Mouse (Mus musculus): Measurements from ENCODE around the gene Dpm3. TPM values are rescaled to one million over a fixed set of nuclear protein-coding genes. Genes with fewer than 3 reads are reported as not detected.

Gene Dpm3
- polyA plus RNA-seq (2014; fragmentation: Illumina TruSeq; extraction: RNeasy Lipid Tissue Mini Kit (QIAGEN cat#74804); ENCODE audit: low read depth, low replicate concordance), result not detected

DNA sequence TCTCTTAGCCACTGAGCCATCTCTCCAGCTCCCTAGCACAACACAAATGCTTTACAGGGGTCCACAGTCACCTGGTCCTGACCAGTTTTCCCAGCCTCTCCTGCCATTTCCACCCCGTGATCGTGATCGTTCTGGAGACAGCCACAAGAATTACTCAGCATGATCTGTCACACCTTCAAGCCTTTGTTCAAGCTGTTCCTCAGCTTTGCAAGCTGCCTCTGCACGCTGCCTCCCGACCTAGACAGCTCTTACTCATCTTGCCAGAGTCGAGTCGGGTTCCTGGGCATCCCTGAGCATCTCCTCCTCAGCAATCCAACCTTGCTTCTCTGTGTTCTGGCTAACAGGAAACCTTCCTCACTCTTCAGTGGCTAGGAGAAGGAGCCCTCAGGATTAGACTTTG lies at the start of gene Dpm3:
Gene Dpm3 (plus strand): TSS at position 283 of the 400 bp plus-strand sequence.

GRCm38 (mm10) chr3:89214681-89215411 lies 44.3 kb upstream of the Dpm3 start, which contains the start of gene Thbs3:
Gene Thbs3 (plus strand): TSS chr3:89215180.

DNA sequence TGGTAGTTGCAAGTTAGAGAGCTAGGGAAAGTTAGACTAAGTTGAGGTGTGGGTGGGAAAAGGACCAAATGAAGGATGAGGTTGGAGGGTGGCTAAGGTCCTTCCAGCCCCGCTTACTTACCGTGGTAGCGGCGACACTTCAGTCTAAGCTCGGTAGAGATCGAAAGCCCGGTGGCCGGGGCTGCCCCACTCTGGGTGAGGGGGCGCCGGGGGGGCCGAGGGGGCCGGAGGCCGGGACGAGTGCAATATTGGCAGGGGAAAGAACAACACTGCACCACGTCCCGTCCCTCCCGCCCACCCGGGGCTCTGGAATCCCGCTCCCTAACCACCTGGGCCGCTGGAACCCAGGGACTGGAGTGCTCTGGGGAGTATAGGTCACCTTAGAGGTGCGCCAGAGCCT lies 32.3 kb upstream of the Dpm3 start, which contains the start of gene Mtx1:
Gene Mtx1 (minus strand): TSS at position 189 of the 400 bp plus-strand sequence.

DNA sequence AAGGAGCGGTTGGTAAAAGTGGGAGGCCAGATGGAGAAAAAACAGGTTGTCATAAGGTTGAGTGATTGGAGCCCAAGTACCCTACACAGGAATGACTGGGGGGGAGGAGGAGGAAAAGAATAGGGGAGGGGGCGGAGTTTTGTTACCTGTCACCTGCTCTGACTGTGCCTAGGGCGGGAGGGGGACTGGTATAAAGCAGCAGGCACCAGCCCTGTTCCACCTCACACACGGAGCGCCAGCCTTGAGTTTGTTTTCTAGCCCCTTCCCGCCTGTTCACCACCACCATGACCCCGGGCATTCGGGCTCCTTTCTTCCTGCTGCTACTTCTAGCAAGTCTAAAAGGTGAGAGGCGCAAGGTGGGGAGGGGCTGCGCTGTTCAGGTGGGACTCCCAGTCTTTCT lies 30.3 kb upstream of the Dpm3 start, which contains the start of gene Muc1:
Gene Muc1 (plus strand): TSS at position 222 of the 400 bp plus-strand sequence.

GRCm38 (mm10) chr3:89245688-89246171 lies 13.4 kb upstream of the Dpm3 start, which contains the start of gene Krtcap2:
Gene Krtcap2 (plus strand): TSS chr3:89245966.

DNA sequence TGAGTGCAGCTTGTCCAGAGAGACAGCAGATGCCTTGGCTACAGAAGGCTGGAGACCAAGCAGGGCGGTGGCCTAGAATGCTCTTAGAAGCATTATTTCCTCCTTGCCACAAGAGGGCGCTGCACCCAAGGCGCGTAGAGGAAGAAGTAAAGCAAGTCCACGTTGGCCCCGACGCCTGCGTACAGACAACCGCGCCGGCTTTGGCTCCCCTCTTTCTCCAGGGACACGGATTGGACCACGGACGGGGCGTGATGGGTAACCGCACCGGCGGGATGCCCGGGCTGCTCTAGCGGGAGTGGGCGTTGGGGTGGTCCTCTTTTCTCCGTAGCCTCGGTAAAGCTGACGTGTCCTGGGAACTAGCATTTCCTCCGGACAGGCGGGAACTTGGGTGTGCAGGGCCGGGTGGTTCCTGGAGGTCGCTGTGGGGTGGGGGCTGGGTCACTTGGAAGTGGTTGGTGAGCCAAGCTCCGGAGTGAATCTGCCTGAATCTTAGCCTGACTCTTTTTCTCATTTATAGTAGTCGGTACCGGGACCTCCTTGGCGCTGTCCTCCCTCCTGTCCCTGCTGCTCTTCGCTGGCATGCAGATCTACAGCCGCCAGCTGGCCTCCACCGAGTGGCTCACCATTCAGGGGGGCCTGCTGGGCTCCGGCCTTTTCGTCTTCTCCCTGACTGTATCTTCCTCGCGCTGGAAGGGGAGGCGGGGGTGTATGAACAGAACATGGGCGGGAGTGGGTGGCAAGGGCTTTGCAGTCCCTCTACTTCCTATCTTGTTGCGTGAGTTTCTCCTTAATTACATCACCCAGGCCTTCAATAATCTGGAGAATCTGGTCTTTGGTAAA lies 12.7 kb upstream of the Dpm3 start, which contains the start of gene Trim46:
Gene Trim46 (minus strand): TSS at position 49 of the 840 bp plus-strand sequence.

DNA sequence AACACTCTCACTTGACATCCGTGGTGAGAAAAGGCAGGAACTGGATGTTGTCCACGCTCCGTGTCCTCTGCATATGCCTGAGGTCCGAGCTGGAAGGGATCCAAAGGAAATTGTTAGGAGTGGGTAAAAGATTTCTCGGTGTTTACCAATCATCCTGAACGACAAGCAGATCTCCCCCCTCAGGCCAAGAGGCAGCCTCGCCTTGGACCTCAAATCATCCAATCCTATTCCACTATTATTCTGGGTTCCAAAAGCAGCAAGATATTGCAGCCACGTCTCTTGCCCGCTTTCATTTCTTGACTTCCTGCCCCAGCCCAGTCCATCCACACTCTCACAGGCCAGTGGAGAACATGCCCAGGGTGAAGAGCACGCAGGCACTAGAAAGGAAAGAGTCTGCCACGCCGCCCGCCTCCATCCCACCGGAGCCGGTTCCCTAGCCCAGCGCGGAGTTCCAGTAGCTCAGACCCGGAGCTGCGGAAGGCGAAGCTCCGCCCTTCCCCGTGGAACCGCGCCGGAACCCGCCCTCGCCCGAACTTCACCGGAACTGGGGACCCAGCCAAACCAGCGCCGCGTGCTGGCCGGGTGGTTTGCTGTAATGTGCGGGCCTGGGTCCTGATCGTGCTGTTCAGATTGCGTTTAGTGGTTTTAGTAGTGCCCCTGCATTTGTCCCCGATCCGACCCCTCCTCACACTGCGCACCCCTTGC lies 11.0 kb downstream of the Dpm3 start, which contains the start of gene Slc50a1:
Gene Slc50a1 (minus strand): TSS at position 520 of the 705 bp plus-strand sequence.

GRCm38 (mm10) chr3:89280606-89281511 lies 21.7 kb downstream of the Dpm3 start, which contains the start of gene Efna1:
Gene Efna1 (minus strand): TSS chr3:89281142.

Other genes with a start within 250 kb of the Dpm3 start
- gene Rusc1, start 166.0 kb upstream of the Dpm3 start, polyA plus RNA-seq (2014; fragmentation: Illumina TruSeq; extraction: RNeasy Lipid Tissue Mini Kit (QIAGEN cat#74804); ENCODE audit: low read depth, low replicate concordance), result 0.76 TPM
- not detected for gene Gm43738, start 158.3 kb upstream of the Dpm3 start, polyA plus RNA-seq (2014; fragmentation: Illumina TruSeq; extraction: RNeasy Lipid Tissue Mini Kit (QIAGEN cat#74804); ENCODE audit: low read depth, low replicate concordance)
- 22.2 TPM for gene Fdps, start 157.4 kb upstream of the Dpm3 start, polyA plus RNA-seq (2014; fragmentation: Illumina TruSeq; extraction: RNeasy Lipid Tissue Mini Kit (QIAGEN cat#74804); ENCODE audit: low read depth, low replicate concordance)
- gene Pklr, start 123.2 kb upstream of the Dpm3 start, polyA plus RNA-seq (2014; fragmentation: Illumina TruSeq; extraction: RNeasy Lipid Tissue Mini Kit (QIAGEN cat#74804); ENCODE audit: low read depth, low replicate concordance), result not detected
- gene Hcn3, start 99.2 kb upstream of the Dpm3 start, polyA plus RNA-seq (2014; fragmentation: Illumina TruSeq; extraction: RNeasy Lipid Tissue Mini Kit (QIAGEN cat#74804); ENCODE audit: low read depth, low replicate concordance), result 0.08 TPM
- 13.5 TPM for gene Clk2, start 94.6 kb upstream of the Dpm3 start, polyA plus RNA-seq (2014; fragmentation: Illumina TruSeq; extraction: RNeasy Lipid Tissue Mini Kit (QIAGEN cat#74804); ENCODE audit: low read depth, low replicate concordance)
- gene Scamp3, start 81.9 kb upstream of the Dpm3 start, polyA plus RNA-seq (2014; fragmentation: Illumina TruSeq; extraction: RNeasy Lipid Tissue Mini Kit (QIAGEN cat#74804); ENCODE audit: low read depth, low replicate concordance), result 8.3 TPM
- gene Fam189b, start 76.2 kb upstream of the Dpm3 start, polyA plus RNA-seq (2014; fragmentation: Illumina TruSeq; extraction: RNeasy Lipid Tissue Mini Kit (QIAGEN cat#74804); ENCODE audit: low read depth, low replicate concordance), result not detected
- gene Gba, start 56.4 kb upstream of the Dpm3 start, polyA plus RNA-seq (2014; fragmentation: Illumina TruSeq; extraction: RNeasy Lipid Tissue Mini Kit (QIAGEN cat#74804); ENCODE audit: low read depth, low replicate concordance), result 4.8 TPM
- gene Thbs3, start 44.2 kb upstream of the Dpm3 start, polyA plus RNA-seq (2014; fragmentation: Illumina TruSeq; extraction: RNeasy Lipid Tissue Mini Kit (QIAGEN cat#74804); ENCODE audit: low read depth, low replicate concordance), result 3.4 TPM
- gene Mtx1, start 32.3 kb upstream of the Dpm3 start, polyA plus RNA-seq (2014; fragmentation: Illumina TruSeq; extraction: RNeasy Lipid Tissue Mini Kit (QIAGEN cat#74804); ENCODE audit: low read depth, low replicate concordance), result 187 TPM
- 11.6 TPM for gene Muc1, start 30.3 kb upstream of the Dpm3 start, polyA plus RNA-seq (2014; fragmentation: Illumina TruSeq; extraction: RNeasy Lipid Tissue Mini Kit (QIAGEN cat#74804); ENCODE audit: low read depth, low replicate concordance)
- gene Krtcap2, start 13.4 kb upstream of the Dpm3 start, polyA plus RNA-seq (2014; fragmentation: Illumina TruSeq; extraction: RNeasy Lipid Tissue Mini Kit (QIAGEN cat#74804); ENCODE audit: low read depth, low replicate concordance), result 13.6 TPM
- 0.98 TPM for gene Trim46, start 13.0 kb upstream of the Dpm3 start, polyA plus RNA-seq (2014; fragmentation: Illumina TruSeq; extraction: RNeasy Lipid Tissue Mini Kit (QIAGEN cat#74804); ENCODE audit: low read depth, low replicate concordance)
- 1.1 TPM for gene Slc50a1, start 11.2 kb downstream of the Dpm3 start, polyA plus RNA-seq (2014; fragmentation: Illumina TruSeq; extraction: RNeasy Lipid Tissue Mini Kit (QIAGEN cat#74804); ENCODE audit: low read depth, low replicate concordance)
- not detected for gene Efna1, start 21.8 kb downstream of the Dpm3 start, polyA plus RNA-seq (2014; fragmentation: Illumina TruSeq; extraction: RNeasy Lipid Tissue Mini Kit (QIAGEN cat#74804); ENCODE audit: low read depth, low replicate concordance)
- 0.11 TPM for gene Efna3, start 63.6 kb downstream of the Dpm3 start, polyA plus RNA-seq (2014; fragmentation: Illumina TruSeq; extraction: RNeasy Lipid Tissue Mini Kit (QIAGEN cat#74804); ENCODE audit: low read depth, low replicate concordance)
- not detected for gene Efna4, start 78.7 kb downstream of the Dpm3 start, polyA plus RNA-seq (2014; fragmentation: Illumina TruSeq; extraction: RNeasy Lipid Tissue Mini Kit (QIAGEN cat#74804); ENCODE audit: low read depth, low replicate concordance)
- gene Adam15, start 90.6 kb downstream of the Dpm3 start, polyA plus RNA-seq (2014; fragmentation: Illumina TruSeq; extraction: RNeasy Lipid Tissue Mini Kit (QIAGEN cat#74804); ENCODE audit: low read depth, low replicate concordance), result 3.3 TPM
- gene Dcst2, start 102.6 kb downstream of the Dpm3 start, polyA plus RNA-seq (2014; fragmentation: Illumina TruSeq; extraction: RNeasy Lipid Tissue Mini Kit (QIAGEN cat#74804); ENCODE audit: low read depth, low replicate concordance), result 6.5 TPM
- 25.0 TPM for gene Dcst1, start 105.9 kb downstream of the Dpm3 start, polyA plus RNA-seq (2014; fragmentation: Illumina TruSeq; extraction: RNeasy Lipid Tissue Mini Kit (QIAGEN cat#74804); ENCODE audit: low read depth, low replicate concordance)
- 0.24 TPM for gene Zbtb7b, start 135.4 kb downstream of the Dpm3 start, polyA plus RNA-seq (2014; fragmentation: Illumina TruSeq; extraction: RNeasy Lipid Tissue Mini Kit (QIAGEN cat#74804); ENCODE audit: low read depth, low replicate concordance)
- gene Lenep, start 143.4 kb downstream of the Dpm3 start, polyA plus RNA-seq (2014; fragmentation: Illumina TruSeq; extraction: RNeasy Lipid Tissue Mini Kit (QIAGEN cat#74804); ENCODE audit: low read depth, low replicate concordance), result 0.34 TPM
- gene Flad1, start 152.5 kb downstream of the Dpm3 start, polyA plus RNA-seq (2014; fragmentation: Illumina TruSeq; extraction: RNeasy Lipid Tissue Mini Kit (QIAGEN cat#74804); ENCODE audit: low read depth, low replicate concordance), result 1.8 TPM
- gene Cks1b, start 159.0 kb downstream of the Dpm3 start, polyA plus RNA-seq (2014; fragmentation: Illumina TruSeq; extraction: RNeasy Lipid Tissue Mini Kit (QIAGEN cat#74804); ENCODE audit: low read depth, low replicate concordance), result 4.7 TPM
- gene Shc1, start 159.1 kb downstream of the Dpm3 start, polyA plus RNA-seq (2014; fragmentation: Illumina TruSeq; extraction: RNeasy Lipid Tissue Mini Kit (QIAGEN cat#74804); ENCODE audit: low read depth, low replicate concordance), result 6.5 TPM
- 5.7 TPM for gene Pygo2, start 170.9 kb downstream of the Dpm3 start, polyA plus RNA-seq (2014; fragmentation: Illumina TruSeq; extraction: RNeasy Lipid Tissue Mini Kit (QIAGEN cat#74804); ENCODE audit: low read depth, low replicate concordance)
- gene Pbxip1, start 177.3 kb downstream of the Dpm3 start, polyA plus RNA-seq (2014; fragmentation: Illumina TruSeq; extraction: RNeasy Lipid Tissue Mini Kit (QIAGEN cat#74804); ENCODE audit: low read depth, low replicate concordance), result 2.1 TPM
- gene Pmvk, start 195.2 kb downstream of the Dpm3 start, polyA plus RNA-seq (2014; fragmentation: Illumina TruSeq; extraction: RNeasy Lipid Tissue Mini Kit (QIAGEN cat#74804); ENCODE audit: low read depth, low replicate concordance), result 1.1 TPM

Measured in testis, adult 10 weeks (tissue).